11 mouse cellular contexts compared by ENCODE assay signal in the genomic region with DNA sequence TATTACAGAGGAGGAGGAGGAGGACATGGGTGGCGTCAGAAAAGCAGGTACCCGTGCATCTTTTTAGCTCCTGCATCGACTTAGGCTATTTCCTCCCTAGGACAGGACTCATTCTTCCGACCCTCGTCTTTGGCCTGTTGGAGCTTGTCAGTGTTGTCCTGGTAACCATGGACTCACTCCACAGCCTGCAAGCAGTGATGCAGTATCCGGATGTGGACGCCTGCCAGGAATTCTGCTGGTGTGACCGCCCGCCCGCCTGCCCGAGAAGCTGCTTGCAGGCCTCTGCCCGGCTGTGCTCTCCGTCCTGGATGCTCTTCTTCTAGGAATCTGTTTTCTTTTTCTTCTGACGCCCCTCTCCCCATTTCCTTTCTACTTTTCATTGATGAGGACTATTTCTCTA. TPM values are rescaled to one million over a fixed set of nuclear protein-coding genes. Genes with fewer than 3 reads are reported as not detected.
A peak's percentile ranks its signal among the peaks of the same experiment; 100 is the strongest.
DNase-seq lines count a peak whose midpoint lies in the region; ATAC-seq and TF ChIP-seq lines count a peak whose summit lies in the region.
"Had no signal": no experiment of that assay in that cellular context is flagged by ENCODE, and none has a peak within 500 bp of the region (broad histone marks: within the 10 kb centered on the region; RNA-seq: fewer than 3 reads in every experiment).

No protein-coding gene starts in this region.

- H3K36me3 ChIP-seq in kidney, adult 2 months (ENCODE audit: control insufficient read depth, insufficient read depth, low read length), result no peaks in the 10 kb centered on the region
- peaks cover 29% of the 10 kb centered on the region for H3K36me3 ChIP-seq in liver, postnatal 0 days (replicated peaks; ENCODE audit: insufficient read depth, low read length)

- H3K27me3 ChIP-seq in kidney, adult 2 months (replicated peaks; ENCODE audit: control insufficient read depth, insufficient read depth, low read length), result no peaks in the 10 kb centered on the region
- no peaks in the 10 kb centered on the region for H3K27me3 ChIP-seq in liver, postnatal 0 days (ENCODE audit: insufficient read depth, low read length)

- no peak overlapping the region for H3K4me3 ChIP-seq in kidney, adult 2 months (ENCODE audit: insufficient read depth, low read depth, low read length)
- no peak overlapping the region for H3K4me3 ChIP-seq in liver, postnatal 0 days (ENCODE audit: low read depth, low read length)

- TF ChIP-seq POLR2A in kidney, adult 2 months (IDR thresholded peaks at IDR 0.05; ENCODE audit: low read depth, low read length), result no peak

- no peak overlapping the region for H3K27ac ChIP-seq in kidney, adult 2 months (ENCODE audit: insufficient read depth, low read depth, low read length)
- H3K27ac ChIP-seq in liver, postnatal 0 days (ENCODE audit: low read depth), result no peak overlapping the region
- H3K27ac ChIP-seq: liver, embryonic 14.5 days had no signal

- no peak for TF ChIP-seq EP300 in liver, postnatal 0 days (IDR thresholded peaks at IDR 0.05; ENCODE audit: low read depth)

- no peak for ATAC-seq in liver, postnatal 0 days

- H3K9ac ChIP-seq in liver, postnatal 0 days (replicated peaks), result no peak overlapping the region
- H3K9ac ChIP-seq: liver, embryonic 14.5 days had no signal

- intact Hi-C loops in gastrocnemius, postnatal 14 days (cut with DNase I; ENCODE audit: low total_unique reads), result no loop called here

- H3K9me3 ChIP-seq in liver, postnatal 0 days (ENCODE audit: low read length), result no peaks in the 10 kb centered on the region

- DNase-seq in gastrocnemius, postnatal 14 days, result peak; percentile 67
- DNase-seq in gastrocnemius, postnatal 25 days, result no peak
- peak; percentile 90 for DNase-seq in brain, adult 2 months (ENCODE audit: low read depth, low spot score)
- peak; percentile 77 for DNase-seq in frontal cortex, postnatal 10 days (ENCODE audit: low spot score in 2 of 2)
- peak; percentile 88 for DNase-seq in kidney, adult 2 months
- peak; percentile 39 for DNase-seq in liver, postnatal 0 days
- peak; percentile 88 for DNase-seq in right cerebral cortex, postnatal 4 days
- no peak for DNase-seq in thymus, postnatal 25 days

- H3K4me1 ChIP-seq in kidney, adult 2 months (ENCODE audit: control insufficient read depth, insufficient read depth, low read length), result peaks cover 16% of the 10 kb centered on the region
- H3K4me1 ChIP-seq in liver, postnatal 0 days (ENCODE audit: insufficient read depth), result no peaks in the 10 kb centered on the region

- H3K4me2 ChIP-seq in liver, postnatal 0 days (ENCODE audit: low read depth, low read length), result no peak overlapping the region

- WGBS in kidney, adult 2 months, result 17% methylated on average over 14 of the region's 14 CpGs
- 83% methylated on average over 14 of the region's 14 CpGs for WGBS in liver, postnatal 0 days (ENCODE audit: insufficient replicate concordance)

- no peak for TF ChIP-seq CTCF in kidney, adult 2 months (conservative IDR thresholded peaks at IDR 0.05; ENCODE audit: insufficient read depth, insufficient read length, low read depth, low read length)
- TF ChIP-seq CTCF in liver, postnatal 0 days (IDR thresholded peaks at IDR 0.05; ENCODE audit: low read depth), result no peak

RNA-seq across cellular contexts. Expression of a gene that starts 14.9 kb away (rescaled TPM):
- total RNA-seq in gastrocnemius, postnatal 14 days (2021), result not detected
- not detected for total RNA-seq in gastrocnemius, postnatal 25 days (2021)
- 0.02 and 0.04 TPM in 2 replicates for polyA plus RNA-seq in kidney, adult 2 months (2012; rRNA removed)
- not detected in 2 replicates for polyA plus RNA-seq in liver, postnatal 0 days (2015; fragmentation: Nextera tagmentation; extraction: Ambion mirVana)

RNA-seq across cellular contexts. Expression of a gene that starts 18.3 kb away (rescaled TPM):
- 1 to 10 TPM; 3.6 to 5.0 TPM for total RNA-seq in gastrocnemius, postnatal 14 days (2021)
- total RNA-seq in gastrocnemius, postnatal 25 days (2021), result 1 to 10 TPM; 4.6 to 5.0 TPM
- 8.2 and 9.2 TPM in 2 replicates for polyA plus RNA-seq in kidney, adult 2 months (2012; rRNA removed)
- polyA plus RNA-seq in liver, postnatal 0 days (2015; fragmentation: Nextera tagmentation; extraction: Ambion mirVana), result 3.3 and 3.6 TPM in 2 replicates

RNA-seq across cellular contexts. Expression of a gene that starts 45.1 kb away (rescaled TPM):
- 1 to 10 TPM; 1.3 to 2.5 TPM for total RNA-seq in gastrocnemius, postnatal 14 days (2021)
- total RNA-seq in gastrocnemius, postnatal 25 days (2021), result 1 to 10 TPM; 3.0 to 3.6 TPM
- not detected in 2 replicates for polyA plus RNA-seq in kidney, adult 2 months (2012; rRNA removed)
- 1.8 and 1.9 TPM in 2 replicates for polyA plus RNA-seq in liver, postnatal 0 days (2015; fragmentation: Nextera tagmentation; extraction: Ambion mirVana)
- polyA plus RNA-seq: cortical plate, adult 2 months; testis, adult 2 months had no signal

Comparison
In these comparisons a context has a peak if more than half of its experiments do, and no peak if none do; other contexts are left out.
1. DNase-seq: peak in gastrocnemius, postnatal 14 days (single experiment), brain, adult 2 months (single experiment), frontal cortex, postnatal 10 days (2 of 2), kidney, adult 2 months (single experiment), liver, postnatal 0 days (single experiment) and right cerebral cortex, postnatal 4 days (single experiment); none in gastrocnemius, postnatal 25 days (single experiment) and thymus, postnatal 25 days (single experiment).